Mouse (Mus musculus) right cerebral cortex, postnatal 14 days (tissue): ENCODE results near the gene Il1rl1.

Experiments
- DNase-seq: peaks from one replicate; pipeline ENCODE4 v3.0.0; 2022

Gene Il1rl1

DNA sequence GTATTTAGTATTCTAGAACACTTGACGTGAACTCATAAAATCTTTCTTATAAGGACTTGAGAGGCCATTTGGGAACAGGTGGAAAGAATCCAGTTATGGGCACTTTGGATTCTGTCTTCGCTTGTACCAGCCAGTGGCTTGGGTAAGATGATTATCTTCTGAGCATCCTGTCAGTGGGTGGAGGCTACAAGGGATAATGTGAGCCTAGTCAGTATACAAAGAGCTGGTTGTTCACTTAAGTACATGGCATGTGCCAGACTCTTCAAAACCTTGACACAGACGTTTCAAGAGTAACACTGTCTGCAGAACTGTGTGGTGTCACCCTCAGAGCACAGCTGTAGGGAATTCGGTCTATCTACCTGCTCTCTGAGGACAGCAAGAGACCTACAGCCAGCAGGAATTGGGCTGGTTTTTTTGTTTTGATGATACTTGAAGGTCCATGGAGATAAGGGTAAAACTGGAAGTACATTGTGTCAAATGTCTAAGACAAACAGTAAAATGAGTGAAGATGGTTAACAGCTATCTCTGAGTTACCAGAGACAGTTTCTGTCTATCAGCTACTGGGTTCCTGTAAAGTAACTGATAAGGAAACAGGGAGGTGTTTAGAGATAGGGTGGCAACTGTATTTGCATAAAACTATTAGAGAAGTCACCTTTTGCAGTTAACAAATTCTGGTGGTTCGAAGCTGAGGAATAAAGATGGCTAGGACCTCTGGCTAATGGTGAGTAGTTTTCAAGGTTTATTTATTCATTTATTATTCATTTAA, at the start of gene Il1rl1:
TSS of gene Il1rl1 (plus strand) at position 661 of the 766 bp plus-strand sequence.
- DNase-seq = no peak

- peak; percentile 87 for DNase-seq
Measured at GRCm38 (mm10) chr1:40380111-40380510, 49.3 kb upstream of the Il1rl1 start.

DNA sequence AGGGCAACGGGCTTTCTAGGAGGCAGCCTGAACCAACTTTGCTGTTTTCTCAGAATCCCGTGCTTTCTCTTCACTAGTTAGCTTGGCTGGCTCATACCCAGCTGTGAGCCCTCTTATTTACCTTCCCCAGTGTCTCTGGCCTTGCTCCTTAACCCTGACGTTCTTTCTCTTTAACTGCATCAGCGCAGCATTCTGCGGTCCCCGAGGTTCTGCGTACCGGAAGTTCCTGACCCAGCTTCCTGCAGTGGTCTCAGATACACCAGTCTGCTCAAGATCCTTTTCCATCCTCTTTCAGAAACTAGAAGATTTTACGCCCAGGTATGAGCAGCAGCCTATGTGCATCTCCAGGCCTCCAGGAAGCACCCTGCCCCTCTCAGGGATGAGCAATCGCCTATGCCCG, 48.4 kb upstream of the Il1rl1 start:
- DNase-seq = no peak

DNA sequence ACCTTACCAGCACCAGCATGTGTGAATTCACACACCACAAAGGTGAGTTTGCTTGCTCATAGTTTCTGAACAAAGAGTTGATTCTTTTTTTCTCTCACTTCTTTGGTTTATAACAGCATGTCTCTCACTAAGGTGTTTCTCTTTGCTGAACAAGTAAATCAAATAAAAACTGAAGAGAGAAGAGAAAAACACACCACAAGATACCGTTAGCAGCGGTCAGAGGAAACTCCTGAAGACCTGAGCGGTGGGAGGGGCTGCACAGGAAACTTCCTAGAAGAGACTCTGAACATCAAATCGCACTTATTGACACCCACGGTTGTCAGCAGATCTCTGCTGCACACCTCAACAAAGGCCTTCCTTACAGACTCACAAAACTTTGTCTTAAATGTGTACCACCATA, 46.5 kb upstream of the Il1rl1 start:
- DNase-seq = no peak

GRCm38 (mm10) chr1:40384931-40385545, 44.3 kb upstream of the Il1rl1 start:
- DNase-seq = no peak

GRCm38 (mm10) chr1:40391374-40391773, 38.0 kb upstream of the Il1rl1 start:
- DNase-seq = no peak

GRCm38 (mm10) chr1:40392535-40392934, 36.8 kb upstream of the Il1rl1 start:
- no peak for DNase-seq

- DNase-seq = no peak
Measured at GRCm38 (mm10) chr1:40393214-40393613, 36.2 kb upstream of the Il1rl1 start.

- DNase-seq = no peak
Measured at GRCm38 (mm10) chr1:40399639-40400038, 29.7 kb upstream of the Il1rl1 start.

DNA sequence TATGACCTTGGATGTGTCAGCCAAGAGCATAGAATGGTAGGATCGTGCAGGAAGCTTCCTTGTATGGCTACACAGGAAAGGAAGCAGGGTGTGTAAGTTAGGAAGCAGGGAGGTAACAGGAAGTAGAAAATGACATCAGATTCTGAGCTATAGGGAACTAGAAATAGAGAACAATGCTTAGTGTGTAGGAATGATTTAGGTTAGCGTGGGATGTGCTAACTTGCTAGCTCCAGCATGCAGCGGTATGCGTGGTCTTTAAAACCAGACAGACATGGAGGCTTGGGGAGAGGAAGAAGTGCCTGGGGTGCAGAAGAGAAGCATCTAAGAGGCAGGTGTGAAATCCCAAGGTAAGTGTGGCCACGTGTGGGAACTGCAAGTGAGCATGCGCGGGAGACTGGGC, 24.7 kb upstream of the Il1rl1 start:
- no peak for DNase-seq

GRCm38 (mm10) chr1:40409882-40410281, 19.5 kb upstream of the Il1rl1 start:
- DNase-seq = no peak

GRCm38 (mm10) chr1:40413039-40413438, 16.3 kb upstream of the Il1rl1 start:
- no peak for DNase-seq

- no peak for DNase-seq
Measured at GRCm38 (mm10) chr1:40414276-40414675, 15.1 kb upstream of the Il1rl1 start.

DNA sequence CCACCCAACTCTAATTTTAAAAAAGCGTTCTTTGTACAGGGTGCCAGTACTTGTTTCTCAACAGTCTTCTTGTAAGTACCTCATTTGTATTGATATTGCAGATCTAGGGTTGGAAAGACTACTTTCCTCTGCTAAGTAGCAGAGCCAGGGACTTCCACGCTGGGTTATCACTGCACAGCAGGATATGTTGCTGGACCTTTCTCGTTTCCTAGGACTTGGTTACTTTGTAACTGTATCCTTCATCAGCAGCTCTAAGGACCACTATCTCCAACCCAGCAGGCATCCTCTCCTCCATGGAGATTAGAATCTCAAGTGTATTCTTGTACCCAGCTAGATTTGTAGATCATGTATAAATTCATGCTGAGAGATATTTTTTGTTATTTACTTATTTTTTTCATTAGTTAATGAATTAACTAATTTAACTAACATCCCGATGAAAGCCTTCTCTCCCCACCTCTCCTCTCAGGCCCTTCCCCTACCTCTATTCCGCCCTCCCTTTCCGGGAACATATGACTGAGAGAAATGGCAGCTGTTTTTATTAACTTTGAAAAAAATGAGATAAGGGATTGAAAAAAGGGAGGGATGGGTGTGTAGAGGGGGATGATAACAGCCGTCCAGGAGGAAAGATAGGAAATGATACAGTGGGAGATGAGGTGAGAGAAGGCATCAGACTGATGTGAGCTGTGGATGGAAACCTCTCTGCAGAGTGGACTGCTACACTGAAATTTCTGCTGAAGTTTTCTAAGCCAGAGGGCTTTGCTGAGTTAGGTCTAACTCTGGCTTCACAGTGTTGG, 14.3 kb upstream of the Il1rl1 start:
- DNase-seq = no peak

DNA sequence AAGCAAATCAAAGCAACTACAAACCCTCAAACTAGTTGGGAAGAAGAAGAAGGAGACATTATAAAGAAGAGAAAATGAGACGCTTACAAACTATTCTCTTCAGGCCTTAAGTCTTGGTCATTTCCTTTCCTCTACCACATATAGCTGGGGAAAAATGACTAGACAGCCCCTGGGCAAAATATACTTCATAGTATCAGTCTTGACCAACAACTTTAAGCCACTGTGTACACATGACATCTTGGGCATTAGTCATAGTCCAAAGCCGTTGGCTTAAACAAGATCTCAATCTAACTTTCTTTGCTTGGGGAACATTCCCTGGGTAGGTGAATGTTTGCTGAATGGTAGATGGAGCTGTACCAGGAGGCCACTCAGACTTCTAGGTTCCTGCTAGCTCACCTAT, 12.3 kb upstream of the Il1rl1 start:
- no peak for DNase-seq

- no peak for DNase-seq
Measured at GRCm38 (mm10) chr1:40418512-40418911, 10.9 kb upstream of the Il1rl1 start.

DNA sequence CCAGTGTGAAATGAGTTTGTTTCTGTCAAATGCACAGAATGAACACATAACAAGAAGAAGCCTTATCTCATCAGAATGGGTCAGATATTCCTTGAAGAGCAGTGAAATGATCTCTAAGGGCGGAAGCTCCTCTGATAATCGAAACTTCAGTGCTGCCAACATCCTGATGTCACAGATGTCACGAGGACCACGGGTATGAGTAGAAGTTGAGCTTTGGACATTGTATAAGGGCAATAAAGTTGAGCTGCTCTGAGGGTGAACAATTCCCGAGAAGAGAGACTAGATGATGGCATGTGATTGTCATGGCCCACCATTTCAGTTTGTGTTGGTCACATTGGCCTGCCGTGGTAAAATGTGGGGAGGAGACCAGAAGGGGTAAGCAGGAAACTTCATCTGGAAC, 5.5 kb upstream of the Il1rl1 start:
- DNase-seq = no peak

DNA sequence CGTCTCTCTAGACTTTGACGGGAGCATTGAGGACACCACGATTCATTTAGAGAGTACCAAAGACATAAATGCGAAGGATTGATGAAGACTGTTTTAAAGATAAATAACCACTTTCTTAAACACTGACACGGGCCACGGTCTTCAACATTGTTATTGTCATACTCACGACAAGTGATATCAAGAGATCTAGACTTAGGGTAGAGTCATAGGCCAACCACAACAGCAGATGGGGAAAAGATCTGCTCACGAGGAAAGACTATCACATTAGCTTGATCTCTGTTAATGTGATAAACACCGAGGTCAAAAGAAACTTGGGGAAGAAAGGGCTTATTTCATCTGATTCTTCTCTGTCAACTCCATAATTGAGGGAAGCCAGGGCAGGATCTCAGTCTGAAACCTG, 2.1 kb upstream of the Il1rl1 start:
- DNase-seq = no peak

DNA sequence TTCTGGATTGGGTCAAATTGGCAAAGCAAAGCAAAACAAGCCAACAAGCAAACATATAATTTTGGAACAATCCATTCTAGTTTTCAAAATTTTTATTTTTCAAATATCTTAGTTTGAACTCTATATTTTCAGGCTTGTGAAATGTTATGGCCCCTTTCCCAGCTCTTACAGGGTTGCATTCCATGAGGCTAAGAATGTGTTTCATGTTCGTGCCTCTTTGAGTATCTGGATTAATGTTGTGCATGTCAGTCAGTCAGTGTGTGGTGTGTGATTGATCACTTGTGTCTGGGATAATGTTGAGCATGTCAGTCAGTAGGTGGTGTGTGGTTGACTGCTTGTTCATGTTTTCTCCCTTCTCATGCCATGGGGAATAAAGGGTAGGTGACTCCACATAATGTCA, 1.5 kb upstream of the Il1rl1 start:
- no peak for DNase-seq

GRCm38 (mm10) chr1:40430143-40430834, 919 bp downstream of the Il1rl1 start:
- no peak for DNase-seq

- DNase-seq = no peak
Measured at GRCm38 (mm10) chr1:40432169-40432568, 2.8 kb downstream of the Il1rl1 start.

GRCm38 (mm10) chr1:40435936-40436335, 6.6 kb downstream of the Il1rl1 start:
- no peak for DNase-seq

- DNase-seq = no peak
Measured at GRCm38 (mm10) chr1:40437340-40437739, 8.0 kb downstream of the Il1rl1 start.
